Mouse (Mus musculus): ENCODE measurements around the gene Rasl10a. TPM values are rescaled to one million over a fixed set of nuclear protein-coding genes. Genes with fewer than 3 reads are reported as not detected.

Gene Rasl10a
- total RNA-seq (2021): under 1 TPM; 0.42 to 0.56 TPM
- long read RNA-seq, experiment 1, partial matches to known transcripts: 2 of 2 reads
- long read RNA-seq, experiment 1, other reads (novel, unspliced or antisense): 0 of 2 reads
- long read RNA-seq, experiment 2: 0 reads

- peak; percentile 46 for DNase-seq
Observed at GRCm38 (mm10) chr11:5057856-5058641, at the start of gene Rasl10a. Gene Rasl10a (plus strand): TSS chr11:5058128.

GRCm38 (mm10) chr11:5008867-5009266, 49.1 kb upstream of the Rasl10a start:
- no peak for DNase-seq

DNA sequence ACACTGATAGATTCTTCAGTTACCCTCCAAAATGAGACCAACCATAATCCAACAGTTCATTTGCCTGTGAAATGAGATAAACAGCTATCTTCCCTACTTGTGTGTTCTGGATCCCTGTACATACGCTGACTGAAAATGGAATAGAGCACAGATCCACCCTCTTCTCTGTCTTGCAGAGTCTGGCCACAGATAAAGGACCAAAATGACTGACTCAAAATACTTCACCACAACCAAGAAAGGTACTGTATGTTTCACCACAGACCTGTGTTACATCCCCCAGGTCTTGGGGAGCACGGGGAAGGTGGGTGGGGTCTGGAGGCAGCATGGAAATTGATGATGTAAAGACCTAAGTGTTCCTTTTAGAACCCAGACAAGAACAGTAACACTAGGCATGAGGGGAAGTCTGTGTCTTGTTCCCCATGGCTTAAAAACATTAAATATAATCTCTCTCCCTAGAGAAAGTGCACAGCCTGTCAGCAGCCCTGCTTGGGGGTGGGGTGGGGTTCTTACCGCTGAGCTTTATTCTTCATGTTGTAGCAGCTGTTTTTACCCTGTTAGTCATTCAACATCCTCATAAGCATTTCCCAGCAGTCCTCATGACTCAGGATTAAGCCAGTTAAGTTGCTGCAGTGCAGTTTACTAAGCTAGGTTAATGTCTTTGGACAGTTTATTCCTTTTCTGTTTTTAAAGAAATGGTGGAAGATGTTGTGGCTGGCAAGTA, 48.4 kb upstream of the Rasl10a start:
- DNase-seq: no peak

- no peak for DNase-seq
Observed at GRCm38 (mm10) chr11:5010205-5010604, 47.7 kb upstream of the Rasl10a start.

DNA sequence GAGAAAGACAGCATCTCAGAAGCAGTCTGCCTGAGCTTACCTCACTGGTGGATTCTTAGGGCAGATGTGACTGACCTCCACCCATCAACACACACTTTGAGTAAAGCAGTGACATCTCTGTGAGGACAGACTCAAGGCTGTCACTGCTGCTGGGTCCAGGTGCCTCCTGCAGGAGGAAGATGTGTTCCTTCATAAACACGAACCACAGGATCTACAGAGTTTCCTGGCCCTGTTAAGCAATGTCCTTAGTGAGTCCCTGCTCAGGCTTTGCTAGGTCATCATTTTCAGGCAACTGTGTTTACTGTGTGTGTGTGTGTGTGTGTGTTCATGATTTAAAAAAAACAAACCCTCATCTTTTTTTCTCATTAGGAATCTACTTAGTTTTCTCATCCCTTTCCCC, 46.4 kb upstream of the Rasl10a start:
- no peak for DNase-seq

DNA sequence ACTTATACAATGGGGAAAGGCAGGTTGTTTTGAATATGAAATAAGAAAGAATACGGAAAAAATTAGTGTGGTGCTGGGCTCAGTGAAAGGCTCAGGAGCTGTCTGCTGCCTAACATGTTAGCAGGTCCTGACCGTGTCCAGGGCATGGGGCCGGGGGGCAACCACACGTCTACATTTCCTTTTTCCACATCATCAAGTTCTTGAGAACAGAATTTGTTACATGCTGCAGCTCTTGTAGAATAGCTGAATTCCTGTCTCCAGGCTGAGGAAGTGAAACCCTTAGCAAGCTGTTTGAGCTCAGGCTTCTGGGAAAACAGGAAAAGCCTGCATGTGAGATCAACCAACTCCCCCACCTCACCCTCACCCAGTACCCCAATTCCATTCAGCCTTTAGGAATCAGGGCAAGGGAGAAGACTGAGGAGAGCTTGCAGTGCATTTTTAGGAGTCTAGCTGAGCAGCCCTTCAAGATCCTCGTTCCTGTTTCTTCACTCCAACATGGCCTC, 45.7 kb upstream of the Rasl10a start:
- DNase-seq: no peak

DNA sequence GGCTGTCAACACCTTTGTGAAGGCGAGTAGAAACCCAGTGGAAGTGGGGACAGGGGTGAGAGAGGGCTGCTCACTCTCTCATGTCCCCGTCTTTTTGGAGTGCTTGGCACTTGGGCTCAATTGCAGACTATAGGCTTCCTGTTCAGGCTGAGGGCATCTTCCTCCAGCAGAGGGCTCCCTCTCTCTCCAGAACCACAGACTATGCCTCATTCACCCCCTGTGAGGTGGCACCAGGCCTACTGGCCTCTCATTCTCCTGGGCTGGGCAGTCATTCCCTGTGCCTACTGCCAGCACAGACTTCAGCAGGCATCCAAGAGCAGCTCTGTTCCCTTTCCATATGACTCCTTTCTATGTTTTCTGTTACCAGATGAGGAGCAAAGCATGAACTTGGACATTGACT, 42.2 kb upstream of the Rasl10a start:
- peak; percentile 73 for DNase-seq

GRCm38 (mm10) chr11:5016286-5016685, 41.6 kb upstream of the Rasl10a start:
- DNase-seq: no peak

GRCm38 (mm10) chr11:5017506-5017905, 40.4 kb upstream of the Rasl10a start:
- peak; percentile 32 for DNase-seq

GRCm38 (mm10) chr11:5025108-5025507, 32.8 kb upstream of the Rasl10a start:
- DNase-seq: no peak

- DNase-seq: no peak
Observed at GRCm38 (mm10) chr11:5028228-5028627, 29.7 kb upstream of the Rasl10a start.

- no peak for DNase-seq
Observed at GRCm38 (mm10) chr11:5032706-5033105, 25.2 kb upstream of the Rasl10a start.

- no peak for DNase-seq
Observed at GRCm38 (mm10) chr11:5033136-5033535, 24.8 kb upstream of the Rasl10a start.

DNA sequence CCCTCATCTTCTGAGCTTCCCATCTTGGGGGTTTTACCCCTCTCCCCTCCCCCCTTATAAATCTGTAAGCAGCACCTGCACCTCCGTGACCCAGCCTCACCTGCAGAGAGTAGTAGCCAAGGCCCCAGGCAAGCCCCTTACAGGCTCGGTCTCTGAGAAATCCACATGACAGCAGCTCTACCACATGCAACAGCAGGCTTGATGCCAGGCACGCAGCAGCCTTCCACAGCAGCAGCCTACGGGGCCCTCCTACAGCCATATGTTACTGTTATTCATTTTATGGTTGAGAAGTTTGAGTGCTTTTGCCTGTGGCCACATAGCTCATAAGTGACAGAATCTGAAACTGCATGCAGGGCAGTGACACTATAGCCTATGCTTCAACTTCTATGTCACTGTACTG, 22.5 kb upstream of the Rasl10a start:
- no peak for DNase-seq

DNA sequence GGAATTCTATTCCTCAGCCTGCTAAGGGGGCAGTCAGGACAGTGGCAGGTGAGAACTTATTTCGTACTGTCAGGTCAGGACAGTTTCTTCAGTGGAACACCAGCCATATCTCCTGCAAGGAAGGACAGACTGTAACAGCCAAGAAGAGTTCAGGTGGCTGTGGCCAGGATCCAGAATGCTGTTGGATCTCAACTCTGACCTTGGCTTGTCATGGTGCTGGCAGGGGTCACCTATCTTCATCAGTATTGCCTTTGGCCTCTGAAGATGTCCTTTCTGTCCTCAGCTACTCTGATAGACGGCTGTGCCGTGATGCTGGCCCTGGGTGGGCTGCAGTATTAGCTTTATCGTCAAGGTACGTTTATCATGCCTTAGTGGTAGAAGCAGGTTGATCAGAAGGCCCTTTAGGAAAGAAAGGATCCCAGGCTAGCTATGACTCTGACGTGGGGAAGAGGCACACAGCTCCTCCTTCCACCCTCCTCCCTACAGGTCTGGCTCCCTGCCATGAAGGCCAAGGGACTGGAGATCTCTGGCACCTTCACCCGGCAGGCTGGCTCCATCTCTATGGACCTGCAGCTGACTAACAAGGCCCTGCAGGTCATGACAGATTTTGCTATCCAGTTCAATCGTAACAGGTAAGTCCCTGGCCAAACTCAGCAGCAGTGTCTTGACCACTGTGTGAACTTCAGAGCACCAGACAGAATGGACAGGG, 20.6 kb upstream of the Rasl10a start:
- DNase-seq: peak; percentile 46

GRCm38 (mm10) chr11:5040585-5040984, 17.3 kb upstream of the Rasl10a start:
- DNase-seq: no peak

DNA sequence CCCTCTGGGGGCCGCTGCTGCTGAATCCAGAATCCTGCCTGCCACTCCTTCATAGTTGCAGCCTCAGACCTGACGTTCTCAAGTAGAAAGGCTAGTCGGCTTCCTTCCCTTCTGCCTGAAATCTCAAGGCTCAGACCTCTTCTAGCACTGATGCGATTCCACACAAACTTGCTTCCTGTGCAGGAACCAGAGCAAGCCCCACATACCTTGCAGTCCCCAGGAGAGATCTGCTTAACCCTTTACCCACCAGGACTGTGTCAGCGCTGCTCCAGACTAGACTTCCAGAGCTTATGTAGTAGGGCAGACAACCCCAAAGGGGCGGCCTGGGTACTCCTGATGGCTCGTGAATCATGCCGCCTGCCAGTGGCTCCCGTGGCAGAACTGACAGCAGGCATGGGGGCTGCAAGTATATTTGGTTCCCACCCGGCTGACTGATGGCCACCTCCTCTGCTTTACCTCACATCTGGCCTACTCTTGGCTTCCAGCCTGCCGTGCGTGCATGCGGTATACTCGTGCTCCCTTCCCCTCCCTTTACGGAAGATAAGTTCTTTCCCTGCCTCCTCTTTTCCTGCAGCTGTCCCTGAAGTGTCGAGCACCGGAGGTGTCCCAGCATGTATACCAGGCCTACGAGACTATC, 16.7 kb upstream of the Rasl10a start:
- no peak for DNase-seq

DNA sequence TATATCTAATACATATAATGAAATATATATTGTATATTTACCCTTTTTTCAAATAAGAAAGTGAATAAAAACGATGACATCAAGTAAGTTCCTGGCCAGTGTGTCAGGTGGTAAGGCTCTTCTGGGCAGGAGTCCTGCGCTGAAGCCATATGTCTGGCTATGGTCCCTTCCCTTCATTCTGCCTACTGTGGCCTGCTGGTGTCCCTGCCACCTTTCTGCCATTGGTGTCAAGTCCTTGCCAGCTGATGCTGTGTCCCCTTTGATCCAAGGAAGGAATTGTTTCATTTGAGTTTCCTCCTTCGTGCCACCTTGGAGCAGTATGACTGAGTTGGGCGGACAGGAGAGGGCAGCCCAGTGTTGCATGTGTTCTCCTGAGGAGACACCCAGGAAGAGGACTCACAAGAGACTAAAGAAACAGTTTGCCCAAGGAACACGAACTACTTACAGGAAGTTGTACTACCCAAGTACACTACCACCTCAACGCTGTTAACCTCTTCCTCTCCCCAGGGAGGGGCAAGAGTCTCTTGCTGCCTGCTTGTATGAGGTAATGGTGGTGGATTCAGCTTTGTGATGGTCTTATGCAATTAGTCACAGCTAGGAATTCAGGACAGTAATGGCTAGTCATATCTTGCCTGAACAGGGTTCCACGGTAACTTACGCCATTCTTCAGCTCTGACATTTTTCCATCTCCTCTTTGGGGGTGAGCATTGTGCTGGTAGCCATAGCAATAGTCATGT, 15.1 kb upstream of the Rasl10a start:
- no peak for DNase-seq

GRCm38 (mm10) chr11:5046321-5046926, 11.5 kb upstream of the Rasl10a start:
- no peak for DNase-seq

- no peak for DNase-seq
Observed at GRCm38 (mm10) chr11:5051629-5052028, 6.3 kb upstream of the Rasl10a start.

All from gastrocnemius, postnatal 10 days (tissue).